Mouse (Mus musculus): Measurements from ENCODE around the gene Sys1. TPM values are rescaled to one million over a fixed set of nuclear protein-coding genes. Genes with fewer than 3 reads are reported as not detected.

Gene Sys1
- total and polyA plus RNA-seq, 3 experiments = 85.8 to 94.3 TPM; not detected in 1

- DNase-seq (ENCODE audit: low read depth, low spot score) = no peak
- Histone ChIP-seq H3K27me3 (ENCODE audit: control insufficient read depth in 1 of 2, insufficient read depth in 2 of 2, low read length in 2 of 2) (no peaks in the 10 kb centered on the region), H3K4me3 (ENCODE audit: control insufficient read depth in 1 of 2, insufficient read depth in 1 of 2, low read depth in 2 of 2, low read length in 2 of 2) (no peak overlapping the region), H3K27ac (ENCODE audit: control insufficient read depth, low read depth, low read length) (no peak overlapping the region), H3K9me3 (replicated peaks; ENCODE audit: insufficient read depth, low read length) (no peaks in the 10 kb centered on the region), H3K79me2 (ENCODE audit: control insufficient read depth, insufficient read depth, low read length, poor library complexity) (no peaks in the 10 kb centered on the region), H3K36me3 (ENCODE audit: control insufficient read depth in 1 of 2, insufficient read depth in 2 of 2, low read length in 2 of 2) (peaks cover 0 to 2% of the 10 kb centered on the region in 2 experiments; a peak in 2 of 4 replicates), H3K9ac (ENCODE audit: control insufficient read depth, low read depth, low read length, poor library complexity, severe bottlenecking) (no peak overlapping the region), H3K4me1 (ENCODE audit: control insufficient read depth in 1 of 2, insufficient read depth in 2 of 2, low read length in 2 of 2) (peaks cover 0 to 10% of the 10 kb centered on the region in 2 experiments; a peak in 2 of 4 replicates)
- no peak for TF ChIP-seq MYC (IDR thresholded peaks at IDR 0.05; ENCODE audit: low read depth, low read length)
- TF ChIP-seq RAD21 (IDR thresholded peaks at IDR 0.05; ENCODE audit: low read depth, low read length) = no peak
- TF ChIP-seq ELF1 (IDR thresholded peaks at IDR 0.05; ENCODE audit: low read depth, low read length) = no peak
- no peak for TF ChIP-seq CTCF (IDR thresholded peaks at IDR 0.05 in 2 of 3, conservative IDR thresholded peaks at IDR 0.05 in 1 of 3; ENCODE audit: control insufficient read depth in 1 of 3, insufficient read depth in 1 of 3, low read depth in 2 of 3, low read length in 3 of 3, poor library complexity in 1 of 3, severe bottlenecking in 1 of 3)
- TF ChIP-seq HCFC1 (IDR thresholded peaks at IDR 0.05; ENCODE audit: low read depth, low read length) = no peak
Observed at GRCm38 (mm10) chr2:164515897-164516296, 59.1 kb downstream of the Sys1 start.

- peak; percentile 72; the same call in 1 of the 2 replicates for TF ChIP-seq RCOR1 (IDR thresholded peaks at IDR 0.05; ENCODE audit: low read depth, low read length)
- no peak for TF ChIP-seq MYC (IDR thresholded peaks at IDR 0.05; ENCODE audit: low read depth, low read length)
- Histone ChIP-seq H3K27ac (ENCODE audit: control insufficient read depth, low read depth, low read length) (no peak overlapping the region), H3K9ac (ENCODE audit: control insufficient read depth, low read depth, low read length, poor library complexity, severe bottlenecking) (no peak overlapping the region), H3K36me3 (ENCODE audit: control insufficient read depth in 1 of 2, insufficient read depth in 2 of 2, low read length in 2 of 2) (peaks cover 0 to 8% of the 10 kb centered on the region in 2 experiments; a peak in 2 of 4 replicates), H3K79me2 (ENCODE audit: control insufficient read depth, insufficient read depth, low read length, poor library complexity) (no peaks in the 10 kb centered on the region), H3K9me3 (replicated peaks; ENCODE audit: insufficient read depth, low read length) (no peaks in the 10 kb centered on the region), H3K4me1 (ENCODE audit: control insufficient read depth in 1 of 2, insufficient read depth in 2 of 2, low read length in 2 of 2) (peaks cover 0 to 13% of the 10 kb centered on the region in 2 experiments; a peak in 2 of 4 replicates), H3K4me3 (ENCODE audit: control insufficient read depth in 1 of 2, insufficient read depth in 1 of 2, low read depth in 2 of 2, low read length in 2 of 2) (no peak overlapping the region), H3K27me3 (ENCODE audit: control insufficient read depth in 1 of 2, insufficient read depth in 2 of 2, low read length in 2 of 2) (no peaks in the 10 kb centered on the region)
- DNase-seq (ENCODE audit: low read depth, low spot score) = peak; percentile 44
Observed at GRCm38 (mm10) chr2:164516592-164516991, 59.8 kb downstream of the Sys1 start.

- Histone ChIP-seq H3K4me3 (ENCODE audit: control insufficient read depth in 1 of 2, insufficient read depth in 1 of 2, low read depth in 2 of 2, low read length in 2 of 2) (no peak overlapping the region), H3K4me1 (ENCODE audit: control insufficient read depth in 1 of 2, insufficient read depth in 2 of 2, low read length in 2 of 2) (peaks cover 2 to 15% of the 10 kb centered on the region in 2 experiments), H3K36me3 (ENCODE audit: control insufficient read depth in 1 of 2, insufficient read depth in 2 of 2, low read length in 2 of 2) (peaks cover 0 to 9% of the 10 kb centered on the region in 2 experiments; a peak in 2 of 4 replicates), H3K79me2 (ENCODE audit: control insufficient read depth, insufficient read depth, low read length, poor library complexity) (no peaks in the 10 kb centered on the region; the same call in 1 of the 2 replicates), H3K9ac (ENCODE audit: control insufficient read depth, low read depth, low read length, poor library complexity, severe bottlenecking) (no peak overlapping the region), H3K9me3 (replicated peaks; ENCODE audit: insufficient read depth, low read length) (no peaks in the 10 kb centered on the region), H3K27me3 (ENCODE audit: control insufficient read depth in 1 of 2, insufficient read depth in 2 of 2, low read length in 2 of 2) (no peaks in the 10 kb centered on the region), H3K27ac (ENCODE audit: control insufficient read depth, low read depth, low read length) (no peak overlapping the region)
- TF ChIP-seq RAD21 (IDR thresholded peaks at IDR 0.05; ENCODE audit: low read depth, low read length) = peak; percentile 69
- TF ChIP-seq CTCF (IDR thresholded peaks at IDR 0.05 in 2 of 3, conservative IDR thresholded peaks at IDR 0.05 in 1 of 3; ENCODE audit: control insufficient read depth in 1 of 3, insufficient read depth in 1 of 3, low read depth in 2 of 3, low read length in 3 of 3, poor library complexity in 1 of 3, severe bottlenecking in 1 of 3) = peak; percentile 81 to 96 (median 83)
- TF ChIP-seq SMC3 (IDR thresholded peaks at IDR 0.05; ENCODE audit: low read depth, low read length) = peak; percentile 70
- no peak for TF ChIP-seq UBTF (IDR thresholded peaks at IDR 0.05; ENCODE audit: borderline replicate concordance, insufficient read depth, low read depth, low read length)
- TF ChIP-seq ZC3H11A (IDR thresholded peaks at IDR 0.05; ENCODE audit: low read depth, low read length) = peak; percentile 61
- TF ChIP-seq MAX (IDR thresholded peaks at IDR 0.05; ENCODE audit: low read length) = no peak
- DNase-seq (ENCODE audit: low read depth, low spot score) = peak; percentile 75
Observed at GRCm38 (mm10) chr2:164517485-164518221, 60.9 kb downstream of the Sys1 start.
